Mouse (Mus musculus) kidney, postnatal 14 days (tissue): ENCODE results near the gene Sort1.

Experiments
- DNase-seq: peaks from one replicate; pipeline ENCODE4 v3.0.0; 2022; ENCODE audit warnings: mixed read lengths

Sort1 gene

GRCm38 (mm10) chr3:108384425-108384824 lies 100.5 kb downstream of the Sort1 start:
- DNase-seq: no peak

GRCm38 (mm10) chr3:108386186-108386585 lies 102.3 kb downstream of the Sort1 start:
- no peak for DNase-seq

- peak; percentile 96 for DNase-seq
Measured at GRCm38 (mm10) chr3:108389111-108389545, 105.2 kb downstream of the Sort1 start.

GRCm38 (mm10) chr3:108392299-108392698 lies 108.4 kb downstream of the Sort1 start:
- DNase-seq: peak; percentile 86

GRCm38 (mm10) chr3:108392793-108393192 lies 108.9 kb downstream of the Sort1 start:
- DNase-seq: no peak

- no peak for DNase-seq
Measured at GRCm38 (mm10) chr3:108398281-108398680, 114.4 kb downstream of the Sort1 start.

GRCm38 (mm10) chr3:108400442-108400841 lies 116.6 kb downstream of the Sort1 start:
- DNase-seq: no peak

- peak; percentile 94 for DNase-seq
Measured at GRCm38 (mm10) chr3:108401692-108402527, 118.0 kb downstream of the Sort1 start.

- peak; percentile 36 for DNase-seq
Measured at GRCm38 (mm10) chr3:108402528-108402920, 118.6 kb downstream of the Sort1 start.

- DNase-seq: no peak
Measured at GRCm38 (mm10) chr3:108405536-108406305, 121.8 kb downstream of the Sort1 start.

GRCm38 (mm10) chr3:108406306-108406885 lies 122.5 kb downstream of the Sort1 start:
- DNase-seq: no peak

GRCm38 (mm10) chr3:108408517-108409008 lies 124.7 kb downstream of the Sort1 start:
- peak; percentile 33 for DNase-seq

GRCm38 (mm10) chr3:108409656-108410358 lies 125.9 kb downstream of the Sort1 start:
- DNase-seq: peak; percentile 36

GRCm38 (mm10) chr3:108410359-108410714 lies 126.5 kb downstream of the Sort1 start:
- DNase-seq: peak; percentile 37
